Mouse (Mus musculus) G1E (cell line): ENCODE data around the gene Acox3. TPM values are rescaled to one million over a fixed set of nuclear protein-coding genes. Genes with fewer than 3 reads are reported as not detected.

ENCODE experiments used
- ATAC-seq: 2 replicates; pipeline ENCODE4 v1.8.0; 2016; ENCODE audit warnings: mild to moderate bottlenecking; ENCODE audit not compliant: insufficient number of reproducible peaks, poor library complexity, low FRiP score, severe bottlenecking; ENCODE audit errors: extremely low read depth
- DNase-seq: peaks from one replicate; pipeline ENCODE4 v3.0.0; 2012; ENCODE audit warnings: low spot score
- H3K27me3 ChIP-seq: 2 replicates; pipeline ENCODE4 v1.6.1; 2012; ENCODE audit warnings: mild to moderate bottlenecking, low read length, inconsistent platforms; ENCODE audit not compliant: insufficient read depth
- H3K36me3 ChIP-seq: replicated peaks from 2 replicates; pipeline ENCODE3; 2012; ENCODE audit warnings: mild to moderate bottlenecking, inconsistent platforms
- H3K4me1 ChIP-seq: 2 replicates; pipeline ENCODE4 v1.6.1; 2012; ENCODE audit warnings: low read depth, low read length, inconsistent platforms, mixed read lengths; ENCODE audit not compliant: insufficient read depth
- H3K4me3 ChIP-seq: 2 replicates; pipeline ENCODE4 v1.5.1; 2012; ENCODE audit warnings: low read depth, mild to moderate bottlenecking, inconsistent platforms, low read length, moderate library complexity, mixed read lengths
- H3K9me3 ChIP-seq: replicated peaks from 2 replicates; pipeline ENCODE4 v1.6.1; 2012; ENCODE audit warnings: inconsistent platforms
- CTCF ChIP-seq: IDR thresholded peaks from 2 replicates; pipeline ENCODE4 v1.5.1; 2012; ENCODE audit warnings: low read depth, low read length, inconsistent platforms, mixed read lengths
- GATA1 ChIP-seq: IDR thresholded peaks from 2 replicates; pipeline ENCODE4 v1.6.1; 2012; ENCODE audit warnings: borderline replicate concordance, low read length, inconsistent platforms, mixed read lengths
- GATA2 ChIP-seq: IDR thresholded peaks from 2 replicates; pipeline ENCODE4 v1.6.1; 2012; ENCODE audit warnings: low read depth, low read length, inconsistent platforms, borderline replicate concordance
- POLR2AphosphoS5 ChIP-seq: IDR thresholded peaks from 2 replicates; pipeline ENCODE4 v1.6.1; 2012; ENCODE audit warnings: low read depth, low read length, inconsistent platforms; ENCODE audit not compliant: insufficient replicate concordance
- TAL1 ChIP-seq: conservative IDR thresholded peaks from 2 replicates; pipeline ENCODE4 v1.6.1; 2012; ENCODE audit warnings: low read depth, low read length, inconsistent platforms, mixed read lengths
- polyA plus RNA-seq: library from polyadenylated mRNA; stranded (reverse); fragments of >175 nt; gene quantifications from 2 replicates; pipeline ENCODE4 v1.2.3, GENCODE M21; 2012
- total RNA-seq, 2 experiments: library from RNA; stranded (forward) in 1 of 2; stranded (reverse) in 1 of 2; fragments of 200-1000 nt in 1 of 2; fragments of >200 nt in 1 of 2; fragmentation: Nextera tagmentation in 1 of 2; gene quantifications; 2 replicates each; pipeline ENCODE4 v1.2.3; 2014 to 2017

The Acox3 gene
- total and polyA plus RNA-seq, 3 experiments = 8.5 to 51.8 (median 41.2) TPM

- DNase-seq (no peak), ATAC-seq (no peak)
- peaks cover 64% of the 10 kb centered on the region for H3K36me3 ChIP-seq
- no peaks in the 10 kb centered on the region for H3K9me3 ChIP-seq
- no peaks in the 10 kb centered on the region for H3K27me3 ChIP-seq
- 0 out of 2 replicates have a peak, but pooled peaks cover 3% of the 10 kb centered on the region for H3K4me1 ChIP-seq
- no peak overlapping the region for H3K4me3 ChIP-seq
- TF ChIP-seq POLR2AphosphoS5 (no peak), TAL1 (no peak), GATA2 (no peak), CTCF (no peak), GATA1 (no peak)
Observed at GRCm38 (mm10) chr5:35608559-35608958, 25.7 kb downstream of the Acox3 start.

GRCm38 (mm10) chr5:35609381-35609780 is 26.5 kb downstream of the Acox3 start:
- DNase-seq (no peak), ATAC-seq (no peak)
- TF ChIP-seq POLR2AphosphoS5 = no peak

GRCm38 (mm10) chr5:35609971-35610370 is 27.1 kb downstream of the Acox3 start:
- ATAC-seq = no peak
- peaks cover 53% of the 10 kb centered on the region for H3K36me3 ChIP-seq
- no peak for DNase-seq
- H3K4me3 ChIP-seq = no peak overlapping the region
- TF ChIP-seq CTCF (no peak), GATA2 (no peak), POLR2AphosphoS5 (no peak), TAL1 (no peak), GATA1 (no peak)
- H3K9me3 ChIP-seq = no peaks in the 10 kb centered on the region
- 0 out of 2 replicates have a peak, but pooled peaks cover 3% of the 10 kb centered on the region for H3K4me1 ChIP-seq
- no peaks in the 10 kb centered on the region for H3K27me3 ChIP-seq

More at GRCm38 (mm10) chr5:35609381-35609780, 26.5 kb downstream of the Acox3 start:
- H3K4me3 ChIP-seq = no peak overlapping the region
- H3K9me3 ChIP-seq = no peaks in the 10 kb centered on the region
- peaks cover 59% of the 10 kb centered on the region for H3K36me3 ChIP-seq
- H3K4me1 ChIP-seq = 0 out of 2 replicates have a peak, but pooled peaks cover 3% of the 10 kb centered on the region
- no peaks in the 10 kb centered on the region for H3K27me3 ChIP-seq

GRCm38 (mm10) chr5:35610381-35610780 is 27.5 kb downstream of the Acox3 start:
- TF ChIP-seq CTCF (no peak), TAL1 (no peak), GATA1 (no peak), POLR2AphosphoS5 (no peak), GATA2 (no peak)
- H3K36me3 ChIP-seq = peaks cover 49% of the 10 kb centered on the region

GRCm38 (mm10) chr5:35611170-35611569 is 28.3 kb downstream of the Acox3 start:
- H3K36me3 ChIP-seq = peaks cover 41% of the 10 kb centered on the region
- no peak for TF ChIP-seq POLR2AphosphoS5
- no peak for TF ChIP-seq CTCF
- TF ChIP-seq GATA1 = no peak
- no peak for TF ChIP-seq GATA2
- no peak for TF ChIP-seq TAL1
- no peak for ATAC-seq

More at GRCm38 (mm10) chr5:35610381-35610780, 27.5 kb downstream of the Acox3 start:
- DNase-seq (no peak), ATAC-seq (no peak)
- Histone ChIP-seq H3K4me1 (0 out of 2 replicates have a peak, but pooled peaks cover 3% of the 10 kb centered on the region), H3K4me3 (no peak overlapping the region), H3K9me3 (no peaks in the 10 kb centered on the region), H3K27me3 (no peaks in the 10 kb centered on the region)

GRCm38 (mm10) chr5:35611900-35612299 is 29.1 kb downstream of the Acox3 start:
- no peak for TF ChIP-seq CTCF
- TF ChIP-seq TAL1 = no peak
- no peak for TF ChIP-seq POLR2AphosphoS5
- TF ChIP-seq GATA2 = no peak
- no peak for TF ChIP-seq GATA1
- no peaks in the 10 kb centered on the region for H3K9me3 ChIP-seq
- ATAC-seq = no peak

More at GRCm38 (mm10) chr5:35611170-35611569, 28.3 kb downstream of the Acox3 start:
- Histone ChIP-seq H3K27me3 (no peaks in the 10 kb centered on the region), H3K9me3 (no peaks in the 10 kb centered on the region), H3K4me1 (0 out of 2 replicates have a peak, but pooled peaks cover 3% of the 10 kb centered on the region), H3K4me3 (no peak overlapping the region)
- no peak for DNase-seq

GRCm38 (mm10) chr5:35612722-35613121 is 29.9 kb downstream of the Acox3 start:
- no peak for DNase-seq
- Histone ChIP-seq H3K36me3 (peaks cover 41% of the 10 kb centered on the region), H3K27me3 (peaks cover 3% of the 10 kb centered on the region; the same call in 1 of the 2 replicates), H3K4me3 (no peak overlapping the region), H3K4me1 (0 out of 2 replicates have a peak, but pooled peaks cover 3% of the 10 kb centered on the region), H3K9me3 (no peaks in the 10 kb centered on the region)
- ATAC-seq = no peak
- no peak for TF ChIP-seq TAL1
- TF ChIP-seq POLR2AphosphoS5 = no peak
- no peak for TF ChIP-seq GATA2
- no peak for TF ChIP-seq GATA1

More at GRCm38 (mm10) chr5:35611900-35612299, 29.1 kb downstream of the Acox3 start:
- DNase-seq = no peak
- H3K4me3 ChIP-seq = no peak overlapping the region
- H3K36me3 ChIP-seq = peaks cover 41% of the 10 kb centered on the region
- no peaks in the 10 kb centered on the region for H3K27me3 ChIP-seq
- 0 out of 2 replicates have a peak, but pooled peaks cover 3% of the 10 kb centered on the region for H3K4me1 ChIP-seq
